Mouse (Mus musculus) lung, embryonic 14.5 days (tissue): ENCODE data around the gene 4930544D05Rik. TPM values are rescaled to one million over a fixed set of nuclear protein-coding genes. Genes with fewer than 3 reads are reported as not detected.

Experiments used
- ATAC-seq: fragments of 200-750 bp; cut with Nextera tagmentation; 2 replicates; pipeline ENCODE4 v1.8.0; 2017; ENCODE audit warnings: mild to moderate bottlenecking, moderate TSS enrichment, moderate library complexity; ENCODE audit not compliant: insufficient read depth
- DNase-seq: peaks from one replicate; pipeline ENCODE4 v3.0.0-alpha.2; 2015
- H3K27ac ChIP-seq: fragments of 300-500 bp; sonication (generic); 2 replicates; pipeline ENCODE4 v1.5.1; 2014; ENCODE audit warnings: low read depth, mild to moderate bottlenecking, moderate library complexity
- H3K27me3 ChIP-seq: fragments of 300-500 bp; sonication (generic); 2 replicates; pipeline ENCODE4 v1.6.1; 2014; ENCODE audit warnings: low read length, control low read depth; ENCODE audit not compliant: insufficient read depth
- H3K36me3 ChIP-seq: fragments of 300-500 bp; sonication (generic); 2 replicates; pipeline ENCODE4 v1.6.1; 2014; ENCODE audit warnings: control low read depth; ENCODE audit not compliant: insufficient read depth
- H3K4me1 ChIP-seq: fragments of 300-500 bp; sonication (generic); 2 replicates; pipeline ENCODE4 v1.6.1; 2014; ENCODE audit warnings: antibody characterized with exemption, control low read depth; ENCODE audit not compliant: insufficient read depth
- H3K4me2 ChIP-seq: fragments of 300-500 bp; sonication (generic); 2 replicates; pipeline ENCODE4 v1.6.1; 2014; ENCODE audit warnings: mild to moderate bottlenecking
- H3K4me3 ChIP-seq: fragments of 300-500 bp; sonication (generic); 2 replicates; pipeline ENCODE4 v1.5.1; 2014; ENCODE audit warnings: low read depth, low read length
- H3K9ac ChIP-seq: fragments of 300-500 bp; sonication (generic); 2 replicates; pipeline ENCODE4 v1.6.1; 2014
- H3K9me3 ChIP-seq: fragments of 300-500 bp; sonication (generic); 2 replicates; pipeline ENCODE4 v1.6.1; 2016; ENCODE audit warnings: low read depth, low read length, control low read depth
- CTCF ChIP-seq: IDR thresholded peaks from 2 replicates; pipeline ENCODE4 v1.5.1; 2016; ENCODE audit warnings: antibody characterized with exemption, low read depth
- WGBS: fragments of 180-500 bp; shearing (Covaris S2); extraction: QIAGEN DNeasy Blood & Tissue Kit; methylation state at CpG from one replicate; pipeline ENCODE4 v1.1.7; 2014; 5-methylcytosine and 5-hydroxymethylcytosine counted together
- polyA plus RNA-seq: library from polyadenylated mRNA; unstranded; fragments of >200 nt; fragmentation: Nextera tagmentation; extraction: Ambion mirVana; gene quantifications from 2 replicates; pipeline ENCODE4 v1.2.1, GENCODE M21; 2014

4930544D05Rik gene
- polyA plus RNA-seq, 1 experiment from 2014 or later, result not detected

- ATAC-seq, result no peak
- WGBS, result 57% methylated on average over 2 of the region's 2 CpGs
- H3K4me1 ChIP-seq, result no peaks in the 10 kb centered on the region
These were observed 12.8 kb downstream of the 4930544D05Rik start for GRCm38 (mm10) chr11:70628431-70628830.

DNA sequence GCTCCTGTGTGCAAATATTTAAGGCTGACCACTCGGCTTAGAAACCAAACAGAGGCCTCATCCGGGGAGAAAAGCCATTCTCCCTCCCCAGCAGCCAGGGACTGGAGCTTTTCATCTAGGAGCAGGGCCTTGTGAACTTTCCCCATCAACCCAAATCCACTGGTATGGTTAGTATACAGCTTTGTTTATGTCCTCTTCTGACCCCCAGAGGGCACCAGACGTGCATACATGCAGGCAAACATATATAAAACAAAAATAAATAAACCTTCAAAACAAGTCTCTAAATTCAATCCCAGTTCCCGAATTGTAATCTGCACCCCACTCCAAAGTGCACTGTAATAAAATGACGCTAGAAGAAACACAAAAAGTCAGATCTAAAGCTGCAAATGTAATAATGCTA lies 13.9 kb downstream of the 4930544D05Rik start:
- peak; percentile 41 for TF ChIP-seq CTCF
- peak; percentile 42 for DNase-seq

More at GRCm38 (mm10) chr11:70628431-70628830, 12.8 kb downstream of the 4930544D05Rik start:
- Histone ChIP-seq H3K9ac (no peak overlapping the region), H3K27ac (no peak overlapping the region), H3K27me3 (no peaks in the 10 kb centered on the region), H3K9me3 (no peaks in the 10 kb centered on the region), H3K36me3 (no peaks in the 10 kb centered on the region), H3K4me2 (no peak overlapping the region), H3K4me3 (no peak overlapping the region)
- no peak for TF ChIP-seq CTCF
- DNase-seq, result peak; percentile 34

DNA sequence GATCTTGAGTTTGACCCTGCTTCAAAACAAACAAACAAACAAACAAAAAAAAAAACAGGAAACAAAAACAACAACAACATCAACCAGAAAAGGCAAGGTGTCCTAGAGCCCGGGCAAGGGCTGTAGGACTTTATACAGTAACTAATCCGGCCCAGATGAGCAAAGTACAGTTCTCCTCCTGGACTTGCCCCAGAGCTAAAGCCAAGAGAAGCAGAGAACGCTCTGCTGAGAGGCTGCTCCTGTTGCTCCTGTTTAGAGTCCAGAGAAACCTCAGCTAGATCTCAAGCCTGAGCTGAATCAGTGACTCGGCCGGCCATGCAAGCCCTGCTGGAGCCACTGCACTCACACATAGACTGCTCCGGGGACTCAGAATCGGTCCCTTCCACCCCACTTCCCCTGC lies 14.5 kb downstream of the 4930544D05Rik start:
- Histone ChIP-seq H3K9ac (no peak overlapping the region), H3K36me3 (no peaks in the 10 kb centered on the region), H3K4me1 (no peaks in the 10 kb centered on the region), H3K27me3 (no peaks in the 10 kb centered on the region), H3K4me3 (no peak overlapping the region), H3K4me2 (no peak overlapping the region), H3K9me3 (no peaks in the 10 kb centered on the region), H3K27ac (no peak overlapping the region)
- ATAC-seq (no peak), DNase-seq (no peak)
- no peak for TF ChIP-seq CTCF
- 73% methylated on average over 7 of the region's 7 CpGs for WGBS

More for the DNA sequence above, 13.9 kb downstream of the 4930544D05Rik start:
- ATAC-seq, result no peak
- Histone ChIP-seq H3K4me2 (no peak overlapping the region), H3K27ac (no peak overlapping the region), H3K4me1 (no peaks in the 10 kb centered on the region), H3K4me3 (no peak overlapping the region), H3K9ac (no peak overlapping the region), H3K36me3 (no peaks in the 10 kb centered on the region), H3K9me3 (no peaks in the 10 kb centered on the region), H3K27me3 (no peaks in the 10 kb centered on the region)
- 46% methylated on average over 5 of the region's 5 CpGs for WGBS

- ATAC-seq (no peak), DNase-seq (no peak)
- no peak overlapping the region for H3K4me3 ChIP-seq
- H3K9ac ChIP-seq, result no peak overlapping the region
- H3K36me3 ChIP-seq, result no peaks in the 10 kb centered on the region
- H3K4me2 ChIP-seq, result no peak overlapping the region
- no peaks in the 10 kb centered on the region for H3K9me3 ChIP-seq
- H3K27me3 ChIP-seq, result no peaks in the 10 kb centered on the region
- H3K27ac ChIP-seq, result no peak overlapping the region
- no peak for TF ChIP-seq CTCF
- no peaks in the 10 kb centered on the region for H3K4me1 ChIP-seq
- WGBS, result 72% methylated on average over 4 of the region's 4 CpGs
These were observed 20.0 kb downstream of the 4930544D05Rik start for GRCm38 (mm10) chr11:70635601-70636000.

DNA sequence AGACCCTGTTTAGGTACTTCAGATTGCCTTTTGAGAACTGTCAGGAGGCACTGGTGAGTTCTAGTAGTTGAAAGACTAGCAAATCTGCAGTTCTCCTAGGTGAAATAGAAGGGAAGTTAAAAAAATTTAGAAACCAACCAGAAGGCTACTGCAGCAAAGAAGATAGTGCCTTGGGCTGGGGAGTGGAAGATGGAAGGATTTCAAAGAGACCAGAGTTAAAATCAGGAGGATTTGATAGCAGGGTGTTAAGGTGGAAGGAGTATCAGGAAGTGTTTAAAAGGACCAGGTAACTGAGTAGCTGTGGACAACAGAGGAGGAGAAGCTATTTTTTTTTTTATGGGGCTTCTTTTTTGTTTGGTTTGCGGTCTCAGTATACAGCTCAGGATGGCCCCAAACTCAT lies 22.1 kb downstream of the 4930544D05Rik start:
- no peak overlapping the region for H3K9ac ChIP-seq
- ATAC-seq, result no peak
- no peak overlapping the region for H3K27ac ChIP-seq
- no peak for DNase-seq
- 90% methylated on average over 1 of the region's 1 CpGs for WGBS
- no peak overlapping the region for H3K4me3 ChIP-seq
- H3K4me2 ChIP-seq, result no peak overlapping the region
- H3K4me1 ChIP-seq, result no peaks in the 10 kb centered on the region
- TF ChIP-seq CTCF, result no peak
- no peaks in the 10 kb centered on the region for H3K27me3 ChIP-seq
- no peaks in the 10 kb centered on the region for H3K9me3 ChIP-seq
- H3K36me3 ChIP-seq, result no peaks in the 10 kb centered on the region

- ATAC-seq (no peak), DNase-seq (no peak)
- H3K9me3 ChIP-seq, result no peaks in the 10 kb centered on the region
- TF ChIP-seq CTCF, result no peak
- WGBS, result 89% methylated on average over 1 of the region's 1 CpGs
- H3K27me3 ChIP-seq, result no peaks in the 10 kb centered on the region
- H3K36me3 ChIP-seq, result 0 out of 2 replicates have a peak, but pooled peaks cover 2% of the 10 kb centered on the region
- H3K4me3 ChIP-seq, result no peak overlapping the region
- no peak overlapping the region for H3K9ac ChIP-seq
- H3K4me2 ChIP-seq, result no peak overlapping the region
- no peaks in the 10 kb centered on the region for H3K4me1 ChIP-seq
- H3K27ac ChIP-seq, result no peak overlapping the region
These were observed 22.6 kb downstream of the 4930544D05Rik start for GRCm38 (mm10) chr11:70638293-70638692.

DNA sequence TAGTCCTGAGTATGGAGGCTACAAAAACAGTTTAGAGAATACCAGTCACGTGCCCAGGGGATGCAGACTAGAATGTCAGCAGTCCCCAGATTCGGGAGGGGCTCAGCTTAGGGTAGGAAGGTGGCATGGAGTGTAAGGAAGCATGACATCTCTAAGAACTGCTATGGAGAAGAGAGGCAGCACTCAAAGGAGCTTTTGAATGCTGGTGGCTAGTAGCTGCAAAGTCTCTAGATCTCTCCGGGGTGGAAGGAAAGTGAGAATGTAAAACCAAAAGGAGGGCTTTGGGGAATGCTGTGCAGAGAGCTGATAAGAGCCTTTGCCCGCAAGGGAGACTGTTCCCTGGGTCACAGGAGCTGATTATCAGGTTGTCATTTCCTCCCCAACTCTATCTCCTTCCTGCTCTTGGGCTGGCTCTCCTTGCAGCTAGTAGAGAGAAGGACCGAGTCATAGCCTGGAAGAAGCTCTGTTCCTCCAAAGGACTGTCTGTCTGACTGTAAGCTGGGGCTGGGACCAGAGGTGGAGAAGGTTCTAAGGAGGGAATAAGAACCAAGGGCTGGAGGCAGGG lies 23.1 kb downstream of the 4930544D05Rik start, which contains the start of gene Gp1ba:
Gp1ba (plus strand) TSS at position 409 of the 565 bp plus-strand sequence.
- ATAC-seq, result 0 out of 2 replicates have a peak, but pooled peaks have one; percentile 21
- Histone ChIP-seq H3K36me3 (peaks cover 7% of the 10 kb centered on the region; the same call in 1 of the 2 replicates), H3K4me3 (no peak within 1 kb of the TSS), H3K27ac (peak within 1 kb of the TSS; percentile 37; the same call in 1 of the 2 replicates), H3K9me3 (no peaks in the 10 kb centered on the region), H3K4me1 (no peaks in the 10 kb centered on the region), H3K4me2 (0 out of 2 replicates have a peak within 1 kb of the TSS, but pooled peaks have one; percentile 1), H3K27me3 (no peaks in the 10 kb centered on the region), H3K9ac (no peak within 1 kb of the TSS)
- DNase-seq, result no peak
- no peak for TF ChIP-seq CTCF
- 13% methylated on average over 5 of the region's 5 CpGs for WGBS
